Mouse (Mus musculus) embryonic facial prominence, embryonic 14.5 days (tissue): Measurements from ENCODE around the gene Ntng1. TPM values are rescaled to one million over a fixed set of nuclear protein-coding genes. Genes with fewer than 3 reads are reported as not detected.

Experiments used
- ATAC-seq: fragments of 200-750 bp; cut with Nextera tagmentation; 2 replicates; pipeline ENCODE4 v1.8.0; 2017; ENCODE audit warnings: low read depth, moderate number of reproducible peaks, moderate TSS enrichment
- DNase-seq: peaks from one replicate; pipeline ENCODE4 v3.0.0-alpha.2; 2015; ENCODE audit warnings: low spot score
- H3K27ac ChIP-seq: fragments of 300-500 bp; sonication (generic); replicated peaks from 2 replicates; pipeline ENCODE4 v1.5.1; 2014; ENCODE audit warnings: low read depth, mild to moderate bottlenecking, low read length, moderate library complexity
- H3K27me3 ChIP-seq: fragments of 300-500 bp; sonication (generic); replicated peaks from 2 replicates; pipeline ENCODE4 v1.6.1; 2014; ENCODE audit warnings: low read length; ENCODE audit not compliant: control insufficient read depth, insufficient read depth
- H3K36me3 ChIP-seq: fragments of 300-500 bp; sonication (generic); 2 replicates; pipeline ENCODE4 v1.6.1; 2014; ENCODE audit warnings: low read length, mixed read lengths; ENCODE audit not compliant: control insufficient read depth, insufficient read depth
- H3K4me1 ChIP-seq: fragments of 300-500 bp; sonication (generic); 2 replicates; pipeline ENCODE4 v1.6.1; 2014; ENCODE audit warnings: antibody characterized with exemption, low read length; ENCODE audit not compliant: control insufficient read depth, insufficient read depth
- H3K4me2 ChIP-seq: fragments of 300-500 bp; sonication (generic); 2 replicates; pipeline ENCODE4 v1.6.1; 2014; ENCODE audit warnings: low read depth, mild to moderate bottlenecking, low read length, moderate library complexity, mixed read lengths
- H3K4me3 ChIP-seq: fragments of 300-500 bp; sonication (generic); 2 replicates; pipeline ENCODE4 v1.5.1; 2014; ENCODE audit warnings: low read depth, mild to moderate bottlenecking, low read length
- H3K9ac ChIP-seq: fragments of 300-500 bp; sonication (generic); 2 replicates; pipeline ENCODE4 v1.6.1; 2014; ENCODE audit warnings: low read depth, mild to moderate bottlenecking, low read length, moderate library complexity, mixed read lengths
- H3K9me3 ChIP-seq: fragments of 300-500 bp; sonication (generic); 2 replicates; pipeline ENCODE4 v1.6.1; 2016; ENCODE audit warnings: low read length; ENCODE audit not compliant: control insufficient read depth
- whole genome bisulfite sequencing: fragments of 180-500 bp; shearing (Covaris S2); extraction: QIAGEN DNeasy Blood & Tissue Kit; methylation state at CpG from one replicate; pipeline ENCODE4 v1.1.7; 2014; 5-methylcytosine and 5-hydroxymethylcytosine counted together
- polyA plus RNA-seq: library from polyadenylated mRNA; unstranded; fragments of >200 nt; fragmentation: Nextera tagmentation; extraction: Ambion mirVana; gene quantifications from 2 replicates; pipeline ENCODE4 v1.2.1, GENCODE M21; 2014

Ntng1 gene
- polyA plus RNA-seq, result 3.8 and 6.5 TPM in 2 replicates

DNA sequence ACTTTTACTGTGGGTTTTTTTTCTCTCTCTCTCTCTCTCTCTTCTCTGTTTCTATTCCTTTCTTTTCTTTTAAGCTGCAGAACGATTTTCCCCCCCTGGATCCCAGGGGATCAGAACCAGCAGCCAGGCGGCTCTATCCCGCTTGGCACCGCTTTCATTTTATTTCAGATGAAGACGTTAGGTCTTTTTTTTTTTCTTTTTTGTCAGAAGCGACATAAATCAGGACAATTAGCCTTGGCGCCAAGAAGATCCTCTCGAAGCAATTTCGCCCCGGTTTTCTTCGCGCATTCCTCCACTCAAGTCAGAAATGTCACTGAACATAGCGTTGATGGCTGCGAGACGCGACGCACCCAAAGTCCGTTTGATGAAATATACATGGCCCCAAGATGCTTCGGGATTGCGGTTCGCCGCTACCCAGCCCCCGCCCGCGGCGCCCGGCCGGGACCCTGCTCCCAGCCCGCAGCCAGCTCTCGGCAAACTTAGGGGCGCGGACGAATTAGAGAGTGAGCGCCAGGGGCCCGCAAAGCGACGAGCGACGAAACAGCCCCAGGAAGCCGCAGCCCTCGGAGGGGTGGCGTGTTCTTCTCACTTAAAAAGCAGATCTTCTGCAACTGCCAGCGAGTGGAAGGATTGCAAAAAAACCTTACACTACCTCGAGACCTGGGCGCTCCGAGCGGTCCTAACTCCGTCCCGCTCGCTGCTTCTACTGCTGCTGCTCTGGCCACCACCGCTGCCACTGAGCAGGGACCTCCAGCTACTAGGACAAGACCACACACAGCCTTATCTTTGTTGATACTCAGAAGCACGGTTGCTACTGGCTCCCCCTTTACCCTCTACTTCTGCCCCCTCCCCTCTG, at the start of gene Ntng1:
Gene Ntng1 (minus strand): TSS at position 806 of the 856 bp plus-strand sequence.
- Histone ChIP-seq H3K27me3 (peaks cover 4% of the 10 kb centered on the region; the same call in 1 of the 2 replicates), H3K9ac (peak within 1 kb of the TSS; percentile 69), H3K4me3 (peak within 1 kb of the TSS; percentile 53), H3K9me3 (no peaks in the 10 kb centered on the region), H3K36me3 (no peaks in the 10 kb centered on the region), H3K4me1 (no peaks in the 10 kb centered on the region), H3K4me2 (peak within 1 kb of the TSS; percentile 98), H3K27ac (no peak within 1 kb of the TSS)
- DNase-seq, result peak; percentile 64
- WGBS, result under 1% methylated on average over 48 of the region's 52 CpGs
- 0 out of 2 replicates have a peak, but pooled peaks have one; percentile 45 for ATAC-seq

GRCm38 (mm10) chr3:110187401-110187948, 43.7 kb upstream of the Ntng1 start:
- H3K9ac ChIP-seq, result no peak overlapping the region
- H3K36me3 ChIP-seq, result no peaks in the 10 kb centered on the region
- no peak for DNase-seq
- no peak overlapping the region for H3K4me2 ChIP-seq
- no peak overlapping the region for H3K27ac ChIP-seq
- H3K27me3 ChIP-seq, result no peaks in the 10 kb centered on the region
- WGBS, result 84% methylated on average over 5 of the region's 5 CpGs
- no peak for ATAC-seq
- H3K4me3 ChIP-seq, result no peak overlapping the region
- no peaks in the 10 kb centered on the region for H3K4me1 ChIP-seq
- no peaks in the 10 kb centered on the region for H3K9me3 ChIP-seq

DNA sequence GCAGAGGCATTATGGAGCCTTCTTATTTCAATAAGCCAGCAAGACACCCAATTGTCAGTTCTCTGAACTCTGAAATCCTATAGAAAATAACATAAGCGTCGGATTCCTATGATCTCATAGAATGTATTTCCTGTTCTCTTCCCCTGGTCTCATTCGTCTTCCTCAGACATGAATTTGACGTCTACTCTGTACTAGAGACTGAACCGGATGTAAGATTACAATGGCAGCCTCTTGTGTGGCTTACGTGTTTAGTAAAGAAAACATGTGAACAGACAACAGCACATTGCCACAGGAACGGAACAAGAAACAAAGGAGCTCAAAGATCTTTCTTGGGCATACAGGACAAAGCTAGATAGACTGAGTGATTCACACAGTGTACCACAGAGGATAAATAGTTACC, 5.3 kb upstream of the Ntng1 start:
- 73% methylated on average over 7 of the region's 7 CpGs for WGBS
- no peak overlapping the region for H3K4me2 ChIP-seq
- no peak for DNase-seq
- H3K9ac ChIP-seq, result no peak overlapping the region
- ATAC-seq, result no peak
- no peak overlapping the region for H3K4me3 ChIP-seq
- no peaks in the 10 kb centered on the region for H3K36me3 ChIP-seq
- H3K4me1 ChIP-seq, result no peaks in the 10 kb centered on the region
- no peaks in the 10 kb centered on the region for H3K9me3 ChIP-seq
- H3K27ac ChIP-seq, result no peak overlapping the region
- peaks cover 4% of the 10 kb centered on the region; the same call in 1 of the 2 replicates for H3K27me3 ChIP-seq

GRCm38 (mm10) chr3:110144301-110145055, 667 bp upstream of the Ntng1 start:
- H3K36me3 ChIP-seq, result no peaks in the 10 kb centered on the region
- no peak for DNase-seq
- H3K4me2 ChIP-seq, result peak overlapping the region; percentile 98
- peak overlapping the region; percentile 53; the same call in 1 of the 2 replicates for H3K4me3 ChIP-seq
- H3K4me1 ChIP-seq, result no peaks in the 10 kb centered on the region
- no peaks in the 10 kb centered on the region for H3K9me3 ChIP-seq
- no peak overlapping the region for H3K9ac ChIP-seq
- no peak for ATAC-seq
- no peak overlapping the region for H3K27ac ChIP-seq
- peaks cover 4% of the 10 kb centered on the region; the same call in 1 of the 2 replicates for H3K27me3 ChIP-seq
- 35% methylated on average over 6 of the region's 6 CpGs for WGBS

GRCm38 (mm10) chr3:110142314-110143205, 1.3 kb downstream of the Ntng1 start:
- Histone ChIP-seq H3K4me1 (no peaks in the 10 kb centered on the region), H3K9ac (peak overlapping the region; percentile 69), H3K27ac (no peak overlapping the region), H3K4me3 (peak overlapping the region; percentile 53), H3K27me3 (peaks cover 4% of the 10 kb centered on the region; the same call in 1 of the 2 replicates), H3K36me3 (no peaks in the 10 kb centered on the region), H3K9me3 (no peaks in the 10 kb centered on the region), H3K4me2 (peak overlapping the region; percentile 98)
- ATAC-seq (peak; percentile 67), DNase-seq (peak; percentile 41)
- 1% methylated on average over 50 of the region's 77 CpGs for WGBS

- no peaks in the 10 kb centered on the region for H3K4me1 ChIP-seq
- peak; percentile 72 for DNase-seq
- WGBS, result 3% methylated on average over 13 of the region's 13 CpGs
- H3K4me3 ChIP-seq, result peak overlapping the region; percentile 53
- no peaks in the 10 kb centered on the region for H3K9me3 ChIP-seq
- H3K27me3 ChIP-seq, result peaks cover 4% of the 10 kb centered on the region; the same call in 1 of the 2 replicates
- peak overlapping the region; percentile 98 for H3K4me2 ChIP-seq
- 0 out of 2 replicates have a peak, but pooled peaks have one; percentile 50 for ATAC-seq
- no peaks in the 10 kb centered on the region for H3K36me3 ChIP-seq
- peak overlapping the region; percentile 69 for H3K9ac ChIP-seq
- no peak overlapping the region for H3K27ac ChIP-seq
Measured at GRCm38 (mm10) chr3:110141351-110142302, 2.2 kb downstream of the Ntng1 start.

DNA sequence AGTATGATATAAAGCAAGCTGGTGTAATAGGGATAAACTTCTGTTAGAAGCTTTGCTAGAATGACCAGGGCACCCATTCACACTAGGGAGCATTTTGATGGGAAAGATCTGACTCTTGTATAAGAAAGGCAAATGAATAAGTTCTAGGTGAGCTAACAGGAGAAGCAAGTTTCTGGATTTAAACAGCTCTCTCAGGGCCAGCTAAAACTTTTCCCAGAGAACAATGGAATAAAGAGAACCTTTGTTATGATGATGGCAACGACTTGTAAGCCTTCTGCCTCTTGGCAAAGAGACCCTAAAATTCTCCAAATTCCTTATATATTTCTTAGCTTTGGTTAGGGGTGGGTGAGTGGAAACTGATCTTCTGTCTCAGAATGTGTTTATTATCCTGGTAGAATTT, 7.7 kb downstream of the Ntng1 start:
- H3K4me3 ChIP-seq, result no peak overlapping the region
- no peak overlapping the region for H3K27ac ChIP-seq
- no peaks in the 10 kb centered on the region for H3K36me3 ChIP-seq
- no peak for DNase-seq
- no peaks in the 10 kb centered on the region for H3K4me1 ChIP-seq
- H3K9me3 ChIP-seq, result no peaks in the 10 kb centered on the region
- H3K4me2 ChIP-seq, result no peak overlapping the region
- ATAC-seq, result no peak
- H3K9ac ChIP-seq, result no peak overlapping the region
- 12% methylated on average over 1 of the region's 1 CpGs for WGBS
- no peaks in the 10 kb centered on the region for H3K27me3 ChIP-seq
